Mouse (Mus musculus): Measurements from ENCODE around the gene Olfr1496. TPM values are rescaled to one million over a fixed set of nuclear protein-coding genes. Genes with fewer than 3 reads are reported as not detected.
"Not testable (repeated sequence)": the region's sequence is repeated elsewhere in the genome, so short reads cannot be mapped to it uniquely, and the experiment has no call there.

The Olfr1496 gene
- not detected for total RNA-seq (2021)

GRCm38 (mm10) chr19:13777578-13777977 lies at the start of gene Olfr1496:
TSS of gene Olfr1496 (plus strand) at chr19:13777878.
- intact Hi-C loops (cut with DNase I) = no loop called here
- no peak for DNase-seq (ENCODE audit: low spot score in 2 of 2)

GRCm38 (mm10) chr19:13739428-13739827 lies 38.2 kb upstream of the Olfr1496 start, which contains the start of gene Olfr1494:
TSS of gene Olfr1494 (plus strand) at chr19:13739728.
- intact Hi-C loops (cut with DNase I) = no loop called here

DNA sequence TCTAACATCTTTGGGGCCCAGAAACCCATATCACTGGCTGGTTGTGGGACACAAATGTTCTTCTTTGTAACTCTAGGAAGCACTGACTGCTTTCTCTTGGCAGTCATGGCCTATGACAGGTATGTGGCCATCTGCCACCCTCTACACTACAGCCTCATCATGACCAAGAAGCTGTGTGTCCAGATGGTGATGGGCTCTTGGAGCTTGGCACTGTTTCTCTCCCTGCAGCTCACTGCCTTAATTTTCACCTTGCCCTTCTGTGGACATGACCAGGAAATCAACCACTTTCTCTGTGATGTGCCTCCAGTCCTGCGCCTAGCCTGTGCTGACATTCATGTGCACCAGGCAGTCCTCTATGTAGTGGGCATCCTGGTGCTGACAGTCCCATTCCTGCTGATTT lies 28.3 kb upstream of the Olfr1496 start:
- intact Hi-C loops (cut with DNase I) = loop anchor here (10.0 kb wide), 1 partner anchor 145 kb away; the partner anchor contains the start of gene Olfr1504

More at GRCm38 (mm10) chr19:13739428-13739827, 38.2 kb upstream of the Olfr1496 start, which contains the start of gene Olfr1494:
- no peak for DNase-seq (ENCODE audit: low spot score in 2 of 2)

GRCm38 (mm10) chr19:13764306-13764705 lies 13.4 kb upstream of the Olfr1496 start, which contains the start of gene Olfr1495:
TSS of gene Olfr1495 (plus strand) at chr19:13764606.
- DNase-seq (ENCODE audit: low spot score in 2 of 2) = no peak
- intact Hi-C loops (cut with DNase I) = no loop called here

More for the DNA sequence above, 28.3 kb upstream of the Olfr1496 start:
- no peak for DNase-seq (ENCODE audit: low spot score in 2 of 2)

DNA sequence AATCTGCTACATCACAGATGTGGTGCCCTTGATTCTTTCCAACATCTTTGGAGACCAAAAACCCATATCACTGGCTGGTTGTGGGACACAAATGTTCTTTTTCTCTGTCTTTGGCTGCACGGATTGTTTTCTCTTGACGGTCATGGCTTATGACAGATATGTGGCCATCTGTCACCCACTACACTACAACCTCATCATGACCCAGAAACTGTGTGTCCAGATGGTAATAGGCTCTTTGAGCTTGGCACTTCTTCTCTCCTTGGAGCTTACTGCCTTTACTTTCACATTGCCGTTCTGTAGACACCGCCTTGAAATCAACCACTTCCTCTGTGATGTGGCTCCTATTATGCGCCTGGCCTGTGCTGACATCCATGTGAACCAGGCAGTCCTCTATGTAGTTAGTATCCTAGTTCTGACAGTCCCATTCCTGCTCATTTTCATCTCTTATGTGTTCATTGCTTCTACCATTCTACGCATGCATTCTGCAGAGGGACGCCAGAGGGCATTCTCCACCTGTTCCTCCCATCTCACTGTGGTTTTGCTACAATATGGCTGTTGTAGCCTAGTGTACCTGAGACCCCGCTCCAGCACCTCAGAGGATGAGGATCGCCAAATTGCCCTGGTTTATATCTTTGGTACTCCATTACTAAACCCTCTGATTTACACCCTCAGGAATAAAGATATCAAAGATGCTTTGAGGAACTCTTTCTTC lies 9.0 kb upstream of the Olfr1496 start:
- intact Hi-C loops (cut with DNase I) = no loop called here

DNA sequence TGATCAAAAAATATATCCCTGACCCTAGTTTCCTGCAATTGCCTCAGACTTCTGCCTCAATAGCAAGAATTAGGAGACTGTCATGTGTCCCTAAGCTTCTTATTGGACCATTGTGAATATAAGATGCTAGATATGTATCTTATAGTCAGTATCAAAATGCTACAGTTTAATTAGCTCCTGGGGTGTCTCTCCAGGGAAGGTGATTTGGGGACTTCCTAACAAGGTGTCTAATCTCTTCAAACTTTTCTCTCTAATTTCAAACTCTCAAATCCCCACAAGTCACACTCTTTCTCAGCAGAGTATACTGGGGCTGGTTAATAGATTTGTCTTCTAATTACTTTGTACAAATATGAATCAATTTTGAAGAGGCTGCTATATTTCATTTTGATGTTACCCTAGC lies 20.4 kb downstream of the Olfr1496 start, which contains the start of gene Olfr1497:
Gene Olfr1497, minus strand, starts transcription at position 101 of the 400 bp plus-strand sequence.
- intact Hi-C loops (cut with DNase I) = no loop called here
- DNase-seq (ENCODE audit: low spot score in 2 of 2) = no peak

More for the DNA sequence above, 9.0 kb upstream of the Olfr1496 start:
- no peak for DNase-seq (ENCODE audit: low spot score in 2 of 2)

- intact Hi-C loops (cut with DNase I); DNase-seq (ENCODE audit: low spot score in 2 of 2): not testable (repeated sequence)
These were observed 27.8 kb downstream of the Olfr1496 start for GRCm38 (mm10) chr19:13805486-13805885.

GRCm38 (mm10) chr19:13812823-13813222 lies 35.1 kb downstream of the Olfr1496 start:
- DNase-seq (ENCODE audit: low spot score in 2 of 2) = no peak
- intact Hi-C loops (cut with DNase I) = no loop called here

DNA sequence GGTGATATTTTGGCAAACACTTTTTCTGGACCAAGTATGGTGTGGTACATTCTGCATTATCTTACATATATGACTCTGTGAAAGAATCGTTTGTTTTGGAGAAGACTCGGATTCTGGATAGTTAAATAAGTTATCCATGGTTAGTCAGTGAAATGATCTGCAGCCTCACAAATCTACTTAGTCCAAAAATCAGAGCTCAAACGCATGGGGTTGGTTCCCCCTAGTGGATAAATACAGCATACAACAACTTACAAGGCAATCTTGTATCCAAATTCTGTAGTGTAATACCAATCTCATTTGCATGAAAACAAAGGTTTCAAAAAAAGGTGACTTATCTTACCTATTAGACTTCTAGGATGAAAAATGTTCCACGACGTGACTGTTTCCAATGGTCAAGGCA lies 41.1 kb downstream of the Olfr1496 start:
- peak; percentile 2 to 35 for DNase-seq (ENCODE audit: low spot score in 2 of 2)
- intact Hi-C loops (cut with DNase I) = loop anchor here (5.0 kb wide), 1 partner anchor 1302 kb away; no protein-coding TSS in a partner anchor

GRCm38 (mm10) chr19:13819347-13819746 lies 41.7 kb downstream of the Olfr1496 start, which contains the start of gene Olfr1499:
TSS of gene Olfr1499 (minus strand) at chr19:13819447.
- intact Hi-C loops (cut with DNase I) = loop anchor here (5.0 kb wide), 1 partner anchor 1302 kb away; no protein-coding TSS in a partner anchor

DNA sequence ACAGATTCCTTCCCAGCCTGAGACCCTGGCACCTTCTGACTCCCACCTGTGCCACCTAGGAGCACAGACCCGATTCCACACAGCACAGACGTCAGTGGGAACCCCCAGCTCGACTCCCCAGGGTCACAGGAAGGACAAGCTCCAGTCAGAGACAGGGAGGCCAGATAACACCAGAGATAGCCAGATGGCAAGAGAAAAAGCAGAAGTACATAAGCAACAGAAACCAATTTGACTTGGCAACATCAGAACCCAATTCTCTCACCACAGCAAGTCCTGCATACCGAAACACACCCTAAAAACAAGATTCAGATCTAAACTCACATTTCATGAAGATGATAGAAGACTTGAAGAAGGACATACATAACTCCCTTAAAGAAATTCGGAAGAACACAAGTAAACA lies 43.2 kb downstream of the Olfr1496 start:
- no peak for DNase-seq (ENCODE audit: low spot score in 2 of 2)
- intact Hi-C loops (cut with DNase I) = no loop called here

More at GRCm38 (mm10) chr19:13819347-13819746, 41.7 kb downstream of the Olfr1496 start, which contains the start of gene Olfr1499:
- DNase-seq (ENCODE audit: low spot score in 2 of 2) = no peak

- no peak for DNase-seq (ENCODE audit: low spot score in 2 of 2)
- intact Hi-C loops (cut with DNase I) = no loop called here
These were observed 50.8 kb downstream of the Olfr1496 start for GRCm38 (mm10) chr19:13828447-13828846.

DNA sequence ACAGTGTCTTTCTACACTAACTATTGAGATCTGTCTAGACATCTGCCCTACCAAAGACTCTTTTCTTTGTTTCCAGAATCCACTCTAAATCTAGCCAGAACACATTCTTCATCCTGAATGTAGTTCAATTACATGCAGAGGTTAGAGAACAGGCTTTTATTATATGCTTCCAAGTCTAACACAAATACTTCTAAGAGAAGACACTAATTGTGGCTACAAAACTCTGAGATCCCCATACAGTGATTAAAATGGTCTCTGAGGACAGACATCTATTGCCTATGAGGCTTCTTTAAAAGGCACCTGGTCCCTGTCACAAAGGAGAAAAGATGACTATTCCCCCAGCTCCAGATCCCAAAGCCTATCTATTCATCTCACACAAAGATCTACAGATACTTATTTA lies 52.7 kb downstream of the Olfr1496 start, which contains the start of gene Olfr1500:
Gene Olfr1500, minus strand, starts transcription at position 101 of the 400 bp plus-strand sequence.
- intact Hi-C loops (cut with DNase I) = no loop called here
- no peak for DNase-seq (ENCODE audit: low spot score in 2 of 2)

Other genes starting within 250 kb of the Olfr1496 start
- not detected for gene Olfr1480, start 250.0 kb upstream of the Olfr1496 start, total RNA-seq (2021)
- not detected for gene Olfr1484, start 194.4 kb upstream of the Olfr1496 start, total RNA-seq (2021)
- gene Olfr1487, start 160.5 kb upstream of the Olfr1496 start, total RNA-seq (2021) = not detected
- gene Olfr1489, start 146.3 kb upstream of the Olfr1496 start, total RNA-seq (2021) = not detected
- not detected for gene Olfr1490, start 126.8 kb upstream of the Olfr1496 start, total RNA-seq (2021)
- not detected for gene Olfr1491, start 80.6 kb upstream of the Olfr1496 start, total RNA-seq (2021)
- not detected for gene Olfr1493-ps1, start 54.6 kb upstream of the Olfr1496 start, total RNA-seq (2021)
- gene Olfr1494, start 38.1 kb upstream of the Olfr1496 start, total RNA-seq (2021) = not detected
- gene Olfr1495, start 13.3 kb upstream of the Olfr1496 start, total RNA-seq (2021) = not detected
- gene Olfr1497, start 20.3 kb downstream of the Olfr1496 start, total RNA-seq (2021) = not detected
- not detected for gene Olfr1499, start 41.6 kb downstream of the Olfr1496 start, total RNA-seq (2021)
- gene Olfr1500, start 52.6 kb downstream of the Olfr1496 start, total RNA-seq (2021) = not detected
- gene Olfr1501, start 72.8 kb downstream of the Olfr1496 start, total RNA-seq (2021) = not detected
- not detected for gene Olfr1502, start 83.9 kb downstream of the Olfr1496 start, total RNA-seq (2021)
- not detected for gene Olfr1504, start 120.0 kb downstream of the Olfr1496 start, total RNA-seq (2021)
- not detected for gene Olfr1505, start 135.7 kb downstream of the Olfr1496 start, total RNA-seq (2021)

All from left cerebral cortex, postnatal 25 days (tissue).